Mouse (Mus musculus): ENCODE measurements around the gene Gprc5b. TPM values are rescaled to one million over a fixed set of nuclear protein-coding genes. Genes with fewer than 3 reads are reported as not detected.

The Gprc5b gene
- 0.13 TPM in 1 of 2 replicates, not detected in the other for polyA plus RNA-seq (2012; ENCODE audit: low replicate concordance)

DNA sequence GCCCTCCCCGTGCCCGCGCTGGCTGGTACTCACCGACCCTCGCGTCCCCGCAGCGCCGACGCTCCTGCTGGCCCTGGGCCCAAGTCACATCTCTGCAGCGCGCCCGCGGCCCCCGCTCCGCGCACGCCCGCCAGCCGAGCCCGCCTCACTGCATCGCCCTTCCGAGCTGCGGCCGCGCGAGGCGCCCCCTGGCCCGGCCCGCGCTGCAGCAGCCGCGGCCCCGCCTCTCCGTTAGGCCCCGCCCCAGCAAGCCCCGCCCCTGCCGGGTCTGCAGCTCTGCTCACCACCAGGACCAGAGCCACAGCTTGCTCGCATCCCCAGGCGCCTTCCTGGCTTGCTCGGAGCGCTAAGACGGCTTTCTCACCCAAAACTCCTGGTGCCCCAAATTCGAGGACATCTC, at the start of gene Gprc5b:
Gprc5b (minus strand) TSS at position 205 of the 400 bp plus-strand sequence.

Other genes starting within 250 kb of the Gprc5b start
- gene Iqck, start 139.5 kb downstream of the Gprc5b start, polyA plus RNA-seq (2012; ENCODE audit: low replicate concordance), result 0.45 TPM in 1 of 2 replicates, not detected in the other
- gene Knop1, start 139.0 kb downstream of the Gprc5b start, polyA plus RNA-seq (2012; ENCODE audit: low replicate concordance), result 4.2 and 7.1 TPM in 2 replicates
- not detected in 2 replicates for gene Gpr139, start 189.4 kb upstream of the Gprc5b start, polyA plus RNA-seq (2012; ENCODE audit: low replicate concordance)

All from leukemia stem cell, adult 10-12 weeks (primary cell).